Mouse (Mus musculus) lung, embryonic 16.5 days (tissue): Measurements from ENCODE around the gene Fam222b. TPM values are rescaled to one million over a fixed set of nuclear protein-coding genes. Genes with fewer than 3 reads are reported as not detected.

ENCODE experiments used
- ATAC-seq: fragments of 200-750 bp; cut with Nextera tagmentation; 2 replicates; pipeline ENCODE4 v1.8.0; 2017; ENCODE audit warnings: low read depth, mild to moderate bottlenecking, moderate library complexity
- H3K27ac ChIP-seq: fragments of 300-500 bp; sonication (generic); 2 replicates; pipeline ENCODE4 v1.5.1; 2014; ENCODE audit warnings: mild to moderate bottlenecking, control low read depth, low read length
- H3K27me3 ChIP-seq: fragments of 300-500 bp; sonication (generic); 2 replicates; pipeline ENCODE4 v1.6.1; 2014; ENCODE audit warnings: low read depth, low read length, mixed read lengths; ENCODE audit not compliant: control insufficient read depth, insufficient read depth
- H3K36me3 ChIP-seq: fragments of 300-500 bp; sonication (generic); 2 replicates; pipeline ENCODE4 v1.6.1; 2014; ENCODE audit warnings: low read length; ENCODE audit not compliant: control insufficient read depth, insufficient read depth
- H3K4me1 ChIP-seq: fragments of 300-500 bp; sonication (generic); replicated peaks from 2 replicates; pipeline ENCODE4 v1.6.1; 2014; ENCODE audit warnings: low read length, mixed read lengths; ENCODE audit not compliant: control insufficient read depth, insufficient read depth
- H3K4me2 ChIP-seq: fragments of 300-500 bp; sonication (generic); 2 replicates; pipeline ENCODE4 v1.6.1; 2014; ENCODE audit warnings: low read depth, low read length, control low read depth
- H3K4me3 ChIP-seq: fragments of 300-500 bp; sonication (generic); 2 replicates; pipeline ENCODE4 v1.5.1; 2014; ENCODE audit warnings: mild to moderate bottlenecking, low read length, control low read depth
- H3K9ac ChIP-seq: fragments of 300-500 bp; sonication (generic); 2 replicates; pipeline ENCODE4 v1.6.1; 2014; ENCODE audit warnings: low read length, control low read depth
- H3K9me3 ChIP-seq: fragments of 300-500 bp; sonication (generic); 2 replicates; pipeline ENCODE4 v1.6.1; 2016; ENCODE audit warnings: low read length; ENCODE audit not compliant: control insufficient read depth
- WGBS: fragments of 180-500 bp; shearing (Covaris S2); extraction: QIAGEN DNeasy Blood & Tissue Kit; methylation state at CpG from one replicate; pipeline ENCODE4 v1.1.7; 2014; 5-methylcytosine and 5-hydroxymethylcytosine counted together
- polyA plus RNA-seq: library from polyadenylated mRNA; unstranded; fragments of >200 nt; fragmentation: Nextera tagmentation; extraction: Ambion mirVana; gene quantifications from 2 replicates; pipeline ENCODE4 v1.2.1, GENCODE M21; 2015

The Fam222b gene
- polyA plus RNA-seq, 1 experiment from 2014 or later = 17.1 TPM

GRCm38 (mm10) chr11:78159096-78159495, 64.6 kb downstream of the Fam222b start:
- peak; percentile 32 for ATAC-seq
- 14% methylated on average over 2 of the region's 2 CpGs for WGBS
- 0 out of 2 replicates have a peak overlapping the region, but pooled peaks have one; percentile 20 for H3K27ac ChIP-seq

GRCm38 (mm10) chr11:78159557-78159956, 65.1 kb downstream of the Fam222b start:
- no peak overlapping the region for H3K4me2 ChIP-seq
- peaks cover 33% of the 10 kb centered on the region for H3K4me1 ChIP-seq
- no peaks in the 10 kb centered on the region for H3K27me3 ChIP-seq
- H3K27ac ChIP-seq = 0 out of 2 replicates have a peak overlapping the region, but pooled peaks have one; percentile 20
- ATAC-seq = no peak
- peaks cover 44% of the 10 kb centered on the region for H3K36me3 ChIP-seq
- 52% methylated on average over 7 of the region's 7 CpGs for WGBS
- no peak overlapping the region for H3K9ac ChIP-seq
- H3K9me3 ChIP-seq = no peaks in the 10 kb centered on the region
- H3K4me3 ChIP-seq = no peak overlapping the region

More at GRCm38 (mm10) chr11:78159096-78159495, 64.6 kb downstream of the Fam222b start:
- Histone ChIP-seq H3K4me3 (no peak overlapping the region), H3K4me2 (no peak overlapping the region), H3K9ac (no peak overlapping the region), H3K27me3 (no peaks in the 10 kb centered on the region), H3K36me3 (peaks cover 44% of the 10 kb centered on the region), H3K4me1 (peaks cover 37% of the 10 kb centered on the region), H3K9me3 (no peaks in the 10 kb centered on the region)

DNA sequence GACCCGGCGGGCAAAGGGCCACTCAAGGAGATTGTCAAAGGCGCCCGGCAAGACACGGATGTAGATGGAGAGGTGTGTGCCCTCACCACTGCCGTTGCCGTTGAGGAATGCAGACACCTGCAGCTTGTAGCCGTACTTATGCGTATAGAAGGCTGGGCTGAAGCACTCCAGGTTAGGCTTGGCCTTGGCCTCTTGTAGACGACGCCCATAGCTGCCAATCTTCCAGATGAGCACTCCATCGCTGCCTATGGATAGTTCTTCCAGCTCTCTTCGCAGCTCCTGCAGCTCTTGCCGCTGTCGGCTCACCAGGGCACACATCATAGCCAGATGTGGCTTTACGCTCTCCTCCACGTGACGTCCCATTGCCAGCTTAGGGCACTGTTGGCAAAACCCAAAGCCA, 65.7 kb downstream of the Fam222b start:
- H3K4me1 ChIP-seq = peaks cover 32% of the 10 kb centered on the region
- no peak overlapping the region for H3K27ac ChIP-seq
- no peak overlapping the region for H3K4me3 ChIP-seq
- 67% methylated on average over 18 of the region's 18 CpGs for WGBS
- no peak overlapping the region for H3K4me2 ChIP-seq
- H3K36me3 ChIP-seq = peaks cover 42% of the 10 kb centered on the region
- no peaks in the 10 kb centered on the region for H3K27me3 ChIP-seq
- no peak overlapping the region for H3K9ac ChIP-seq
- H3K9me3 ChIP-seq = no peaks in the 10 kb centered on the region
- ATAC-seq = no peak

GRCm38 (mm10) chr11:78160675-78161074, 66.2 kb downstream of the Fam222b start:
- H3K4me3 ChIP-seq = no peak overlapping the region
- no peaks in the 10 kb centered on the region for H3K27me3 ChIP-seq
- H3K27ac ChIP-seq = no peak overlapping the region
- peaks cover 33% of the 10 kb centered on the region for H3K4me1 ChIP-seq
- H3K4me2 ChIP-seq = no peak overlapping the region
- H3K9ac ChIP-seq = no peak overlapping the region
- H3K9me3 ChIP-seq = no peaks in the 10 kb centered on the region
- 69% methylated on average over 3 of the region's 3 CpGs for WGBS
- H3K36me3 ChIP-seq = peaks cover 42% of the 10 kb centered on the region
- no peak for ATAC-seq

DNA sequence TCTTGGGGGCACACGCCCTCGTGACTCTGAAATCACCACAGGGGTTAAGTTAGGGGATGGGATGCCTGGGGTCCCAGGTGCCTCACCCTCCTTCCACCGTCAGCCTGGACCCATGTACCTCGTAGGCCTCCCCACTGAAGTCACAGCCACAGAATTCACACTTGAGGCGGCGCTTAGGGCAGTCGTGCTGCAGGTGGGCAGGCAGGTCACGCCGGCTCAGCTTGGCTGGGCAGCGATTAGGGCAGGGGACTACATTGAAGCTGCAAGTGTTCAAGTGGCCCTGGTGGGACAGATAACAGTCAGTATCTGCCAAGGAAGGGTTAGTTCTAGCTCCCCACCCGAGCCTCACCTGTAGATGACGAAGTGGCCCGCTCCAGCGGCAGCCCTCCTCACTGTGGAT, 66.7 kb downstream of the Fam222b start:
- Histone ChIP-seq H3K27me3 (no peaks in the 10 kb centered on the region), H3K36me3 (peaks cover 41% of the 10 kb centered on the region), H3K27ac (no peak overlapping the region; the same call in 1 of the 2 replicates), H3K9me3 (no peaks in the 10 kb centered on the region), H3K4me1 (peaks cover 38% of the 10 kb centered on the region), H3K4me2 (no peak overlapping the region), H3K9ac (no peak overlapping the region), H3K4me3 (no peak overlapping the region)
- 84% methylated on average over 14 of the region's 14 CpGs for WGBS
- no peak for ATAC-seq

- H3K9me3 ChIP-seq = no peaks in the 10 kb centered on the region
- peak overlapping the region; percentile 88 for H3K4me2 ChIP-seq
- 36% methylated on average over 4 of the region's 4 CpGs for WGBS
- peak overlapping the region; percentile 88; the same call in 1 of the 2 replicates for H3K4me3 ChIP-seq
- H3K27ac ChIP-seq = peak overlapping the region; percentile 99
- no peak for ATAC-seq
- H3K27me3 ChIP-seq = no peaks in the 10 kb centered on the region
- H3K4me1 ChIP-seq = peaks cover 46% of the 10 kb centered on the region
- H3K9ac ChIP-seq = peak overlapping the region; percentile 92; the same call in 1 of the 2 replicates
- H3K36me3 ChIP-seq = peaks cover 39% of the 10 kb centered on the region
Measured at GRCm38 (mm10) chr11:78161968-78162367, 67.5 kb downstream of the Fam222b start.

DNA sequence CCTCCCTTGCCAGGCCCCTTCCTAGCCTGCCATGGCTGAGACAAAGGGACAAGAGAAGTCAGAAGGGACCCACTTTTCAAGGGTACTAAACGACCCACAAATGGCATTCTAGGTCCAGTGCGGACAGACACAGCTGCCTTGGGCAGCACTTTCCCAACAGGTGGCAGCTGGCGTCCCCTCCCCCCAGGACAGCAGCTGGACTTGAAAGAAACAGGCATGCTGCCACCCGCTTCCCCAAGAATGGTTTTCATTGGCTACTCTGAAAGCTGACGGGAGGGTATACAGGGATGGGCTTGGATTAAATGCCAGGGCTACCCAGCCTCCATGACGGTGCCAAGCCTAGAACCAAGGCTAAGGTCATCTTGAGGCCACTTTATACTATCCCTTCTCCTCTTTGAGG, 68.0 kb downstream of the Fam222b start:
- Histone ChIP-seq H3K9me3 (no peaks in the 10 kb centered on the region), H3K9ac (peak overlapping the region; percentile 92), H3K27me3 (no peaks in the 10 kb centered on the region), H3K4me2 (peak overlapping the region; percentile 88), H3K36me3 (peaks cover 37% of the 10 kb centered on the region), H3K4me3 (peak overlapping the region; percentile 88), H3K27ac (peak overlapping the region; percentile 99), H3K4me1 (peaks cover 46% of the 10 kb centered on the region)
- WGBS = 44% methylated on average over 6 of the region's 6 CpGs
- no peak for ATAC-seq

- H3K4me1 ChIP-seq = peaks cover 46% of the 10 kb centered on the region
- no peaks in the 10 kb centered on the region for H3K9me3 ChIP-seq
- no peaks in the 10 kb centered on the region for H3K27me3 ChIP-seq
- peak overlapping the region; percentile 92 for H3K9ac ChIP-seq
- peak overlapping the region; percentile 88 for H3K4me3 ChIP-seq
- peak overlapping the region; percentile 88 for H3K4me2 ChIP-seq
- no peak for ATAC-seq
- peak overlapping the region; percentile 99 for H3K27ac ChIP-seq
- peaks cover 35% of the 10 kb centered on the region for H3K36me3 ChIP-seq
- 37% methylated on average over 2 of the region's 2 CpGs for WGBS
Measured at GRCm38 (mm10) chr11:78163045-78163444, 68.6 kb downstream of the Fam222b start.

DNA sequence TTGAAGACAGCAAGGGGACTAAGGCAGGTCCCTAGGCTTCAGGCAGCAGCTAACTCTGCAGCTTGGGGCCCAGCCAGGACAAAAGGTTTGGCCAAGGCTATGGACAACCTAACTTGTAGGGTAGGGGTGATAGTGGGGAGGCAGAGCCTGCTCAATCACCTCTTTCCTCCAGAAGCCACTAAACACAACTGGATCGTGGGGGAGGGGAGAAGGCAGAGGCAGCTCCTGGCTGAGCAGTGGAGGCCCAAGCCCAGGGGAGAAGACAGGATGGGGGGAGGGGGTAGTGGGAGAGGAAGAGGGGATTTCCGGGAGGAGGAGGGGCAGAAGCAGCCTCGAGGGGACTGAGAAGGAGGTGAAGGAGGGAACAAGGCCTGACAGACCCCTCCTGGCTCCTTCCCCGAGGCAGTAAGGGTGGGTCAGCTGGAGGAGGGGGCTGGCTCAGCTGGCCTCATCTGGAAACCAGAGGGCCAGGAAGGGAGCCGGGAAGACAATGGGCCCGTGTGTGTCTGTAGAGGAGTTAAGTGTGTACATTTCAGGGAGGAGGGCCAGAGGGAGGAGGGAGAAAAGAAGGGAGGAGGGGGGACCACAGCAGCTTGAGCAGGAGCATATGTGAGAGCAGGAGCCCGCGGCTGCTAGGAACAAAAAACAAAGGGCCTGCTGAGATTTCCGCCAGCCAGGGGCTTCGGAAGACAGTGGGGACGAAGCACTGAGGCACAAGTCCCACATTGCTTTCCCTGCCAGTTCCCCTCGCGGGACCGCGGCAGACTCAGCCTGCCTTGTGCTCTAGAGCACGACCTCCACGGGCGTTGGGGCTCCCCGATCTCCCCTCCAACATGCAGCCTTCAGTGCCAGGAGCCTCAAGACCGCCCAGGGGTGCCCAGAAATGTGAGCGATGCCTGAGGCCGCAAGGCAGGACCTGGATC, 69.5 kb downstream of the Fam222b start:
- peak overlapping the region; percentile 88 for H3K4me2 ChIP-seq
- H3K27me3 ChIP-seq = no peaks in the 10 kb centered on the region
- H3K36me3 ChIP-seq = peaks cover 26% of the 10 kb centered on the region
- ATAC-seq = peak; percentile 75
- peak overlapping the region; percentile 99 for H3K27ac ChIP-seq
- no peaks in the 10 kb centered on the region for H3K9me3 ChIP-seq
- peak overlapping the region; percentile 92 for H3K9ac ChIP-seq
- peaks cover 46% of the 10 kb centered on the region for H3K4me1 ChIP-seq
- under 1% methylated on average over 22 of the region's 22 CpGs for WGBS
- H3K4me3 ChIP-seq = peak overlapping the region; percentile 88
